Mouse (Mus musculus): ENCODE results near the gene Mplkip. TPM values are rescaled to one million over a fixed set of nuclear protein-coding genes. Genes with fewer than 3 reads are reported as not detected.

The Mplkip gene
- 33.0 and 34.0 TPM in 2 replicates for polyA plus RNA-seq (2015; fragmentation: Nextera tagmentation; extraction: Ambion mirVana)

DNA sequence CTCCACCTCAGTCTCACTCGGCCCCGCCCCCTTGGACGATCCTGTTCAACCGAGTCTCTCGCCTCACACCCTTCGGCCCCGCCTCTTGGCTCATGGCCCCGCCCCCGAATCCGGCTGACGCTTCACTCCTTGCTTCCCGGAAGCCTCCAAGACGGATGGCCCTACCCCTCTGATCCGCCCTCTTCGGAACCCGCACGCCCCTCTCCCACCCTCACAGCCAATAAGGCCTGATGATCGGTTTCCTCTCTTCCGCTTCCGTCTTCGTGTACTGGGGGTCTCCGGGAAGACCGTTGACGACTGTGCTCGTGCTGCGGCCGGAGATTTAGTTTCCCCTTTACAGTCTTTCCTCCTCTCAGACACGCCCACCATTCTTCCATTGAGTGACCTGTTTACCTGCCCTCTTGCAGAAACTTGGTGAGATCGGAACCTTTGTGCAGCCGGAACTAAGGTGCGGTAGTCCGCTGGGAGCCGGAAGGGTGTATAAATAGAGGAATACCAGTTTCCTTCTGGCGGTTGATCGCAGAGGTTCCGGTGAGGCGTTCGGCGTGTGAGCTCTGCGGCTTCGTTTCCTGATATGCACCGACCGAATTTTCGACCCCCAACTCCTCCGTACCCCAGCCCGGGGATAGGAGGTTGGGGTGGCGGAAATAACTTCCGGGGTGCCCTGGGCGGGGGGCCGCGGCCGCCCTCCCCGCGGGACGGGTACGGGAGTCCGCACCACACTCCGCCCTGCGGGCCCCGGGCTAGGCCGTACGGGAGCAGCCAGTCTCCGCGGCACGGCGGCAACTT, at the start of gene Mplkip, which contains the start of gene Sugct:
TSS of gene Mplkip (plus strand) at position 282 of the 789 bp plus-strand sequence.
TSS of gene Sugct (minus strand) at position 643 of the 789 bp plus-strand sequence.
- Histone ChIP-seq H3K9ac (peak within 1 kb of the TSS; percentile 95), H3K27ac (peak within 1 kb of the TSS; percentile 92), H3K36me3 (peaks cover 4% of the 10 kb centered on the region), H3K4me3 (replicated peaks) (peak within 1 kb of the TSS; percentile 87), H3K27me3 (no peaks in the 10 kb centered on the region), H3K4me1 (replicated peaks) (peaks cover 26% of the 10 kb centered on the region), H3K4me2 (peak within 1 kb of the TSS; percentile 87), H3K9me3 (replicated peaks) (no peaks in the 10 kb centered on the region)
- WGBS (ENCODE audit: insufficient replicate concordance): under 1% methylated on average over 66 of the region's 66 CpGs
- DNase-seq (peak; percentile 100), ATAC-seq (ENCODE audit: low read depth) (peak; percentile 97)

DNA sequence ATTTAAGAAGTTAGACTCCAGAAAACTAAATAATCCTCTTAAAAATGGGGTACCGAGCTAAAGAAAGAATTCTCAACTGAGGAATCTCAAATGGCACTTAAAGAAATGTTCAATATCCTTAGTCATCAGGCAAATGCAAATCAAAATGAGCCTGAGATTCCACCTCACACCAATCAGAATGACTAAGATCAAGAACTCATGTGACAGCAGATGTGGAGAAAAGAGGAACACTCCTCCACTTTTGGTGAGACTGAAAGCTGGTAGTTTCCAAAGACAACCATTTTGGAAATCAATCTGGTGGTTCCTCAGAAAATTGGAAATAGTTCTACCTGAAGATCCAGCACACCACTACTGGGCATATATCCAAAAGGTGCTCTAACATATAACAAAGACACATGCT, 27.6 kb upstream of the Mplkip start:
- H3K27me3 ChIP-seq: no peaks in the 10 kb centered on the region
- no peaks in the 10 kb centered on the region for H3K4me1 ChIP-seq (replicated peaks)
- DNase-seq (no peak), ATAC-seq (ENCODE audit: low read depth) (no peak)
- no peak overlapping the region for H3K4me3 ChIP-seq (replicated peaks)
- H3K4me2 ChIP-seq: no peak overlapping the region
- H3K9me3 ChIP-seq (replicated peaks): no peaks in the 10 kb centered on the region
- H3K9ac ChIP-seq: no peak overlapping the region
- WGBS (ENCODE audit: insufficient replicate concordance): 75% methylated on average over 1 of the region's 1 CpGs
- no peaks in the 10 kb centered on the region for H3K36me3 ChIP-seq
- no peak overlapping the region for H3K27ac ChIP-seq

DNA sequence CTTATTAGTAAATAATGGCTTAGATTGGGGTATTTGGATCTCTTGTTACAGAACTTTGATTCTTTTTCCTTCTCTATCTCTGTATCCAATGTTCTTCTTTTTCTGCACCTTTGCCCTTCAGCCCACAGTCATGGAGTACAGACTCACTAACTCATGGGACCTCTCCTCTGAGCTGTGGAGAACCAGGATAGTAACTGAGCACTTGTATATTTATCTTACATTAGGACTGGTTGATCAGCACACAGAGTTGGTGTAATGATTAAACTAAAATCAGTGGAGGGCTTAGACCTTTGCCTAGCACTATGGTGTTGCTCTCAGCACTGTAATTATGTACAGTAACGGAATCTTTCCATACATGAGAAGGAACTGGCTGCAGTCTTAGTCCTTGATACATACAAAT, 23.9 kb upstream of the Mplkip start:
- no peaks in the 10 kb centered on the region for H3K4me1 ChIP-seq (replicated peaks)
- ATAC-seq (ENCODE audit: low read depth) (peak; percentile 84), DNase-seq (no peak)
- no peaks in the 10 kb centered on the region for H3K9me3 ChIP-seq (replicated peaks)
- no peak overlapping the region for H3K27ac ChIP-seq
- H3K4me3 ChIP-seq (replicated peaks): no peak overlapping the region
- H3K9ac ChIP-seq: no peak overlapping the region
- no peaks in the 10 kb centered on the region for H3K36me3 ChIP-seq
- H3K4me2 ChIP-seq: no peak overlapping the region
- WGBS (ENCODE audit: insufficient replicate concordance): 33% methylated on average over 1 of the region's 1 CpGs
- no peaks in the 10 kb centered on the region for H3K27me3 ChIP-seq

DNA sequence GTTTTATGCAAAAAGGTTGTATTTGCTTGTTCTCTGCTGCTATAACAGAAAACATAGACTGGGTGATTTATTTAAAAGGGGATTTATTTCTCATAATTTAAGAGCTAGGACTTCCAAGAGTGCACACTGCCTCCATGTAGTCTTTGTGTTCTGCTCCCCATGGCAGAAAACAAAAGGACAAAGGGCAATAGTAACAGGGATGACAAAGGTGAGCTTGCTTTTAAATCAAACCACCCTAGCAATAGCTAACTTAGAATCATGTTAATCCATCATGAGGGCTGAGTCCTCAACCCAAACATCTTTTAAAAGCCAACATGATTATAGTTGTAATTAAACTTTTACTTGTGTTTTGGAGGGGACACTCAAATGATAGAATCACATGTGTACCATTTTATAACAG, 5.5 kb upstream of the Mplkip start:
- Histone ChIP-seq H3K9ac (no peak overlapping the region), H3K36me3 (no peaks in the 10 kb centered on the region), H3K4me2 (no peak overlapping the region), H3K27ac (no peak overlapping the region), H3K4me1 (replicated peaks) (peaks cover 16% of the 10 kb centered on the region), H3K9me3 (replicated peaks) (no peaks in the 10 kb centered on the region), H3K4me3 (replicated peaks) (no peak overlapping the region), H3K27me3 (no peaks in the 10 kb centered on the region)
- ATAC-seq (ENCODE audit: low read depth): no peak
- DNase-seq: no peak

DNA sequence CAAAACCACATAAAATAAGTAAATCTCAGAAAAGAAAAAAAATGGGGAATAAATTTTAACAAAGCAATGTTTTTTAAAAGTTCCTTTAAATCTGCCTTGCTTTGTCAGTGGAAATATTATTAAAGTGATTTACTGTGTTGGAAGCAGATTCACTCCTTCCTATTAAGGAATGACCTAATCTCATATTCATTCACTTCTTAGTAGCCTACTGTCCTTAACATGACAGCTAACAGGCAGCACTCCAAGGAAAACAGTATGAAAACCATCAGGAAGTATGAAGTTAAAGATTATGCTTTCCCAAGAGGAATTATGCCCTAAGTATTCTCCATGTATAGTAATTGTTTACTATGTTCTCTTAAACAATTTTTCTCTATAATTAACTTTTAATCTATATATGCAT, 4.3 kb upstream of the Mplkip start:
- Histone ChIP-seq H3K4me1 (replicated peaks) (peaks cover 16% of the 10 kb centered on the region), H3K9ac (no peak overlapping the region), H3K9me3 (replicated peaks) (no peaks in the 10 kb centered on the region), H3K4me2 (no peak overlapping the region), H3K27ac (no peak overlapping the region), H3K4me3 (replicated peaks) (no peak overlapping the region), H3K36me3 (no peaks in the 10 kb centered on the region), H3K27me3 (no peaks in the 10 kb centered on the region)
- DNase-seq (no peak), ATAC-seq (ENCODE audit: low read depth) (no peak)

DNA sequence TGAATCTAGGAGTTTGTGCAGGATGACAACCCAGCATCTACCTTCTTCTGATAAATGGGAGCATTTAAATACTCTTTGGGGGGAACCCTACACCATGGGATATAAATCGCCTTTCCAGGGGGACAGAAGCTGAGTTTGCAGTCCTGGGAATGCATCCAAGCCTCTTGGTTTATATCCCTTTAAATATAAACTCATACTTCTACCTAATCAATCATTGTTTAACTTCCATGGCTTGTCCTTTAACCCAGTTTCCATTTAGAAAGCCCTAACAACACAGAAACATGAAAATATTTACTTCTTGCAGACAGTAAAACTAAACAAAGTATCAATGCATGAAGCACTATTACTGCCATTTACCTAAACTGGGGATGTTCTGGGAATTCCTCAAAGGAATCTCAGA, 3.6 kb upstream of the Mplkip start:
- Histone ChIP-seq H3K9ac (no peak overlapping the region), H3K9me3 (replicated peaks) (no peaks in the 10 kb centered on the region), H3K27ac (no peak overlapping the region), H3K4me1 (replicated peaks) (peaks cover 16% of the 10 kb centered on the region), H3K4me2 (no peak overlapping the region), H3K4me3 (replicated peaks) (no peak overlapping the region), H3K36me3 (no peaks in the 10 kb centered on the region), H3K27me3 (no peaks in the 10 kb centered on the region)
- no peak for DNase-seq
- ATAC-seq (ENCODE audit: low read depth): no peak
- 46% methylated on average over 1 of the region's 1 CpGs for WGBS (ENCODE audit: insufficient replicate concordance)

DNA sequence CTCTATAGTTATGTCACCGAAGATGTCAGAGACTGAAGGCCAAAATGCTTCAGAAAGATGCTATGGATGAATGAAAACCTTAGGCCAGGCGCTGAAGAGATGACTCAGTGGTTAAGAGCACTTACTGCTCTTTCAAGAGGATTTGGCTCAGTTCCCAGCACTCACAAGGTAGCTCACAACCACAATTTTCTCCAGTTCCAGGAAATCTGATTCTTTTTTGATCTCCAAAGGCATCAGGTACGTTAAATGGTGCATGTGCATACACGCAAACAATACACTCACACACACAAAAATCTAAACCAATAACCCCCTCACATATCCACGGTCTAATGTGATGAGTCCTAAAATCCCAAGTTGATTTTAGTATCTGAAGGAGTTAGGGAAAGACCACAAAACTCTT, 1.2 kb upstream of the Mplkip start:
- WGBS (ENCODE audit: insufficient replicate concordance): 58% methylated on average over 5 of the region's 5 CpGs
- H3K27me3 ChIP-seq: no peaks in the 10 kb centered on the region
- H3K27ac ChIP-seq: no peak overlapping the region
- H3K9ac ChIP-seq: 0 out of 2 replicates have a peak overlapping the region, but pooled peaks have one; percentile 2
- no peaks in the 10 kb centered on the region for H3K9me3 ChIP-seq (replicated peaks)
- H3K36me3 ChIP-seq: peaks cover 4% of the 10 kb centered on the region
- peak overlapping the region; percentile 87 for H3K4me2 ChIP-seq
- H3K4me1 ChIP-seq (replicated peaks): peaks cover 29% of the 10 kb centered on the region
- DNase-seq (no peak), ATAC-seq (ENCODE audit: low read depth) (no peak)
- H3K4me3 ChIP-seq (replicated peaks): peak overlapping the region; percentile 87

DNA sequence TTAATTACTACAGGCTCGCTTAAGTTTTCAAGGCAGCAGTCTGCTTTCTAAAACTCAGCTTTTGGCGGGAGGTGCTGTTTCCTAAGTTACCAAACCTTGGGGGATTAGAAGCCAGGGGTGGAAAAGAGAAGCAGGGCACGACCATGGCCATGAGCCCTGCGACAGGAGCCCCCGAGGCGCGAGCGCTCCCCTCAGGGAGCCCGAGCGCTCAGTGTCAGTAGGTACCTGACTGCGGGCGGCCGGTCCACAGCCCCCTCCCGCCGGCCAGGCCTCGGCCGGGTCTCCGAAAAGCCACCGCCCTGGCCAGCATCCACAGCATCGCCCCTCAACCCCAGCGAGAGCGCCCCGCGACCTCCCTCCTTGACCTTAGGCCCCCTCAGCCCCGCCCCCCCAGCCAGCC, 578 bp upstream of the Mplkip start:
- Histone ChIP-seq H3K36me3 (peaks cover 4% of the 10 kb centered on the region), H3K9me3 (replicated peaks) (no peaks in the 10 kb centered on the region), H3K4me1 (replicated peaks) (peaks cover 29% of the 10 kb centered on the region), H3K4me2 (peak overlapping the region; percentile 87), H3K9ac (peak overlapping the region; percentile 85), H3K27ac (peak overlapping the region; percentile 78), H3K4me3 (replicated peaks) (peak overlapping the region; percentile 87), H3K27me3 (no peaks in the 10 kb centered on the region)
- DNase-seq (no peak), ATAC-seq (ENCODE audit: low read depth) (peak; percentile 53)
- under 1% methylated on average over 23 of the region's 25 CpGs for WGBS (ENCODE audit: insufficient replicate concordance)

DNA sequence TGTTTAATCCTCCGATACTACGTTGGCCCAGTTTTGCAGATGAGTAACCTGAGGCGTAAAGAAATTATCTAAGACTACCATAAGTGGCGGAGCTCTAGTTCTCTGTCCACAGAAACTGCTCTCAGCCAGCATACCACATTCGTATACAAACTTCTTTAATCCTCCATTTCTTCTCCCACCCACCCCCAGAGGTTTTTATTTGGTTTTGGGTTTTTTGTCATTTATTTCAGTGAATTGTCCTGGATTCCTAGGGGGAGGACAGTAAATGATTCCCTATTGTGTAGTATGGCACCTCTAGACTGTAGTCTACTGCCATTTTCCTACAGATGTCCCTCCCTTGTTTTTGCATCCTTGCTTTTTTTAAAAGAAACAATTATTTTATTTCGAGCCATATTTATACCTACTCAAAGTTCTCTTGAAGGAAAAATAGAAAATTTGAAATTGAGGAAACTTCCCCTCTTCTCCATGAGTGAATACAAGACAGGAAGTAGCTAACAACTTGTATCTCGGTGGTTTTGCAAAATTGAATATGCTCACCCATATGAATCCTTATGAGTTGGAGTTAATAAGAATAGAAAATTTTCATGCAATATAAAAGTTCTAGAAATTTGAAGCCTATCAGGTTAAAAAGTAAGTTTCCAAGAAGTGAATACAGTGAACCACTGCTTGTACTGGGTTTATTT, 1.0 kb downstream of the Mplkip start:
- peak overlapping the region; percentile 95 for H3K9ac ChIP-seq
- peak overlapping the region; percentile 87 for H3K4me3 ChIP-seq (replicated peaks)
- 2% methylated on average over 7 of the region's 7 CpGs for WGBS (ENCODE audit: insufficient replicate concordance)
- no peaks in the 10 kb centered on the region for H3K9me3 ChIP-seq (replicated peaks)
- H3K27ac ChIP-seq: peak overlapping the region; percentile 92
- H3K4me2 ChIP-seq: peak overlapping the region; percentile 74
- peaks cover 26% of the 10 kb centered on the region for H3K4me1 ChIP-seq (replicated peaks)
- peaks cover 4% of the 10 kb centered on the region for H3K36me3 ChIP-seq
- H3K27me3 ChIP-seq: no peaks in the 10 kb centered on the region
- DNase-seq: no peak
- ATAC-seq (ENCODE audit: low read depth): no peak

DNA sequence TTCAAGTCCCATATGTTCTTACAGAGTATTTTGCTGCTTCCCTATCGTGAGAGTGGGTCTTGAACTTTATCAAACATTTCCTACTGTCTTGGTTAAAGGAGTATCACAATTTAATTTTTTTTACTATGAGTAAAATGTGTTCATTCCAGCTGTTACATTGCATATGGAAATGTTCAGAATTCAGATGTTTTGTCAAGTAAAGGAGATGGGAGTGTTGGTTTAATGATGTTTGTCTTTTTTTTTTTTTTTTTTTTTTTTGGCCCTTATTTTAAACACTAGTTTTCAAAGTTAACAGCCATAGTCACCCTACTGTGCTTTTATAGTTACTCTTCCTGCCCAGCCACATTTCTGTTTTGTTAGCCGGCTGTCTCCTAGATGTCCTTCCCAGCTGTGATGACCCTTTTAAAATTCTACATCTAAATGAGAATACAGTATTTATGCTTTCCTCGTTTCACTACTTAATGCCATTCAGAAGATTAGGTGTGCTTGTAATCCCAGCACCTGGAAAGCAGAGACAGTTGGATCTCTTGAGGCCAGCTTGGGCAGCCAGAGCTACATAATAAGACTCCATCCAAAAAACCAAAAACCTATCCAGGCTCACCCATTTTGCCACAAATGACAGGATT, 5.2 kb downstream of the Mplkip start:
- Histone ChIP-seq H3K4me1 (replicated peaks) (peaks cover 17% of the 10 kb centered on the region), H3K9ac (no peak overlapping the region), H3K27ac (no peak overlapping the region), H3K4me2 (no peak overlapping the region), H3K9me3 (replicated peaks) (no peaks in the 10 kb centered on the region), H3K4me3 (replicated peaks) (no peak overlapping the region), H3K36me3 (peaks cover 7% of the 10 kb centered on the region), H3K27me3 (no peaks in the 10 kb centered on the region)
- ATAC-seq (ENCODE audit: low read depth) (no peak), DNase-seq (no peak)
- WGBS (ENCODE audit: insufficient replicate concordance): 80% methylated on average over 3 of the region's 3 CpGs

DNA sequence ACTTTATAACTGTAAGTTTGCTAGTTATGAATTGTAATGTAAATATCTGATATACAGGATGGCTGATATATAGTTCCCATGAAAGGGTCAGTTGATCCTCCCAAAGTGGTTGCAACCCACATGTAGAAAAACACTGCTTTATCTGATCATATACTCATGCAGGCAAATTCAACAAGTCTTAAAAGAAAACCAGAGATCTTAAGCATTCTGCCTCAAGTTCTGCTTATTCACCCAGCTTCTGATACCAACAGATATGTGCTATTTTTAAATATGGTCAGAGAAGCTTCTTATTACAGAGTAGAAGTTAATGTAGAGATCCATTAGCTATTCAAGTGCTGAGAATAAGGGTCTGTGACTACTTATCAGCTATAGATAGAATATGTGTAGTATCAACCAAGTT, 6.3 kb downstream of the Mplkip start:
- no peaks in the 10 kb centered on the region for H3K9me3 ChIP-seq (replicated peaks)
- no peak for ATAC-seq (ENCODE audit: low read depth)
- no peak overlapping the region for H3K4me3 ChIP-seq (replicated peaks)

More for the DNA sequence above, 6.3 kb downstream of the Mplkip start:
- no peak overlapping the region for H3K9ac ChIP-seq
- no peak overlapping the region for H3K27ac ChIP-seq
- no peak overlapping the region for H3K4me2 ChIP-seq
- H3K36me3 ChIP-seq: peaks cover 7% of the 10 kb centered on the region
- no peak for DNase-seq
- peaks cover 17% of the 10 kb centered on the region for H3K4me1 ChIP-seq (replicated peaks)
- H3K27me3 ChIP-seq: no peaks in the 10 kb centered on the region

Data from liver, embryonic 13.5 days (tissue).